Mouse (Mus musculus): ENCODE measurements around the gene Gga3.
"Not testable (repeated sequence)": the region's sequence is repeated elsewhere in the genome, so short reads cannot be mapped to it uniquely, and the experiment has no call there.

Gga3 gene

DNA sequence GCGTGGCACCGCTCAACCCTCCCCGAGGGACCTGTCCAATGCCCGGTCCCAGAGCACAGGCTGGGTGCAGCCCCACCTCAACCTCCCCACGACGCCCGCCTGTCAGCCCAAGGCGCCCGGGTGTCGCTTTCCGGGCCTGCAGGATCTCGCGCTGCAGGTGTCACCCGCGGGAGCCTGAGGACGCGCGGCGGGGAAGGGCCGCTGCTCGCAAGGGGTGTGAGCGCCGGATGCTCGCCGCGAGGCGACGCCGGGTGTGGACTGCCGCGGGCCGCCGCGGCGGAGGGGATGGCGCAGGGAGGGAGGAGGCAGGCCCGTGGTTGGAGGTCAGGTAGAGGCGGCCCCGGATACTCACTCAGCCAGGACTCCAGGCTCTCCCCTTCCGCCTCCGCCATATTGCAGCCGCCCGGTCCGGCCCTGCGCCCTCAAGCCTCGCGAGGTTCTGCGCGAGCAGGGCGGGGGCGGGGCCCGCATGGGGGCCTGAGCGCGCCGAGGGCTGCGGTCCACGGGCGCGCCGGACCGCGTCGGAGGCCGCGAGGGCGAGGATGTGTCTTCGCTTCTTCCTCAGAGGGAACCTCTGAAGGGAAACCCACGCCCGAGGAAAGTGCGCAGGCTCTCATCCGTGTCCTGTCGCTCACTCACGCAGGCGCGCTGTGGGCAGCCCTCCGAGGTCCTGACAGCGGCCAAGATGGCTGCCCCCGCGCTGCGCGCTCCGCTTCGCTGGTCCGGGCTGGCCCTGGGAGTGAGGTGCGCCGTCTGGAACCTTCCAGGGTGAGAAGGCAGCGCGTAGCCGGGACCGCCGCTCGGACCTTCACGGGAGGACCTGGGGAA is at the start of gene Gga3, which contains the start of gene Mrps7:
TSS of gene Gga3 (minus strand) at position 576 of the 828 bp plus-strand sequence.
TSS of gene Mrps7 (plus strand) at position 450 of the 828 bp plus-strand sequence.
- DNase-seq = peak; percentile 92 to 95

DNA sequence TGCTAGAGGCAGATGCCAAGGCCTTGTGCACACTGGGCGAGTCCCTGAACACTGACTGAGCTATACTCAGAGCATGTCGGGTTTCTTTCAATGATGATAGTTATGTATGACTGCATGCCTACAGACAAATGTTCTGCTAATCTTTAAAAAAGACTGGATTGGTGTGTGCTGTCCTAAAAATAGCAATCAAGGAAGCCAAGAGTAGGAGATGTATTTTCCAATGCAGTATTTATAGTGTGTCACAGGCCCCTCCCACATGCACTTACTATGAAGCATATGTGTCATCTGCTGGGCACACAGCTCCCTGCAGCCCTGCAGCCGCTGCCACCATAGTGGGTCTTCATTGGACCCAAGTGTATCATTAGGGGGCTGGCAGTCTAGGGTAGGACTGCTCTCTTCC is 49.3 kb upstream of the Gga3 start:
- no peak for DNase-seq

DNA sequence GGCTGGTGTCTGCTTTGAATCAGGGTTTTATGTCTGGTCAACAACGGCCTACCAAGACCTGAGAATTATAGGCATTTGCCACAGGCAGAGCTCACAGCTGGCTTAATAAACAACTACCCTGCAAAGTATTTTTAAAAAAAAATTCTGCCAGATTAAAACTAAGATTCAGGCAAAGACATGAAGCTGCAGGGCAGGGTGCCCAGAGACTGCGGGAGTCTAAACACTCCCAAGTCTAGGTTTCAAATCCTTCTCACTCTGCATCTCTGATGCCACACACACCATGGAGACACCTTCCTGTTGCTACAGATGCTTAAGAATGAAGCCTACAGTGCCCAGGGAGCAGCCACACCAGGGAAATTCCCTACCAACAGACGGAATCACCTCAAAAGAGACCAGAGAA is 47.8 kb upstream of the Gga3 start:
- DNase-seq = no peak

DNA sequence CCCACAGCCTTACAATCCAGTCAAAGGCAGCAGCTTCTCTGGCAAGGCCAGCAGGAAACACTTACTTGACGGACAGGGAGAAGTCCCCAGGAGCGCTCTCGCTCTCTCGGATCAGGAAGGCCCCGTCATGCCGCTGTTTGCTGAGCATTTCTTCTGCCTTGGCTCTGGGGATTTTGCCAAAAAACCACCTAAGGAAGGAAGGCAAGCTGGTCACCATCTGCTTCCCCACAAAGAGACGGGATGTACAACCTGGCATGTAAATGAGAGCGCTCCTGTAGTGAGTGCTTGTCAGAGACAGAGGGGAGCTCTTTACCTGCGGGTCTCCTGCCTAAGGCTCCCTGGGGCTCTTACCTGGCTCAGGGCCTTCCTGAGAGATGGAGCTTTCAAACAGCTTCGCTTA is 45.9 kb upstream of the Gga3 start:
- peak; percentile 86 to 93 for DNase-seq

DNA sequence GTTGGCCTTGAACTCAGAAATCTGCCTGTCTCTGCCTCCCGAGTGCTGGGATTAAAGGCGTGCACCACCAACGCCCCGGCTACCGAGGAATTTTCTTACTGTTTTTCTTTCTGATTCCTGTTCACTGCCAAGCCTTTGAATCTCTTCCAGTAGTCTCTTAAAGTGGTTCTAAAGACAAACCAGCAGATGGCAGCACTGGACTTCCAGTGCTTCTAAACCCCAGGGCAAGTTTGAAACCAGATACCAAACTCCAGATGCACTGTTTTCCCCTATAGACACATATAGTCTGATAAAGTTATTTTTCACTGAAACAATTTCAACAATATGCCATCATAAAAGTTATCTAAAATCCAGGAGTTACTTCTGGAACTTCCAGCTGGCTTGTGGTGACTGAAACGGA is 43.6 kb upstream of the Gga3 start:
- peak; percentile 79 to 84 for DNase-seq

DNA sequence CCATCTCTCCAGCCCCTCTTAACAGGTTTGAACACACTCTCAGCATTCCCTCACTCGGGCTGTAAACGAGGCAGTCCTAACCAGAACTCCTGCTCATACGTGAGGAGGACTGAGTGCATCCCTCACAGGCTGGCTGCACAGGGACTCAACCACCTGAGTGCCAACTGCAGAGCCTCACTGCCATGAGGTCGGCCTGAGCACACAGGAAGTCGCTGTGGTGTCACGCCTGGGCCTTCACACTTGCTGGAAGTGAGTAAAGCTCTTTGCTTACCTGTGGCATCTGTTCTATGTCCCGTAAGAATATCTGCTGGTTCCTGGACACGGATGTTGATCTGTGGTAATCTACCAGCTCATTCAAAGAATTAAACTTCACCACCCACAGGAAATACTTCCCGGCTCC is 42.6 kb upstream of the Gga3 start:
- DNase-seq = no peak

DNA sequence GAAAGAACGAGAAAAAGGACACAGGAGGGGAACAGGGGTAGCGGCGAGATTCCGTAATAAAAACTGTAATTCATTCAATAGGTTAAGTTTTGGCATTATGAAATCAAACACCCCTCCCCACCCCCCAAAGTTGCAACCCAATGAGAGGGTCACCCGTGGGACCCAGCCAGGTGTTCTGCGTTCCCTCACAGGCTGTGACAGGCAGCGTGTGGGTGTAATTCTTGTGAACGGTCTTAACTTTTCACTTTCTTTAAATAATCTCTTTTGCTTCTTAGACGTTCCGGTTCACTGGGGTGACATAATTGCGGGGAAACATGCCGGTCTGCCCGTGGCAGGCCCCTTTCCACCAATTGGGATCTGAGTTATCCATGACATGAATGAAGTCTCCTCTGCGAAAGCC is 41.6 kb upstream of the Gga3 start:
- DNase-seq = not testable (repeated sequence)

DNA sequence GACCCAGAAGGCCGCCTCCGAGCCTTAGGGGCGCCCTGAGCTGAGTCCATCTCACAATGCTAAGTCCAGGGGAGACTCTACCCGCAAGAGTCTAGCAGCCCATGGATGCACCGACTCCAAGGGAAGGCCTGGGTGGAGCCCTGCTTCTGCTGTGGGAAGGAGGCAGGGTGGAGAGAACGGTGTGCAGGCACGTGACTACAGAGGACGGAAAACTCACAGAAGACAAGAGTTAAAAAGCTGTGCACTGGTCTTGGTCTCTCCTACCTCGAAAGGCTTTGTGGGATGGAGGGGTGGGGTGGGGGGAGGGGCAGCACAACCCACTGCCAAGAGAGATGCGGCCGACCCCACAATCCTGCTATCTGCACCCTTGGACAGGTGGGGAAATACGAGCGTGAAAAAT is 40.5 kb upstream of the Gga3 start:
- DNase-seq = no peak

DNA sequence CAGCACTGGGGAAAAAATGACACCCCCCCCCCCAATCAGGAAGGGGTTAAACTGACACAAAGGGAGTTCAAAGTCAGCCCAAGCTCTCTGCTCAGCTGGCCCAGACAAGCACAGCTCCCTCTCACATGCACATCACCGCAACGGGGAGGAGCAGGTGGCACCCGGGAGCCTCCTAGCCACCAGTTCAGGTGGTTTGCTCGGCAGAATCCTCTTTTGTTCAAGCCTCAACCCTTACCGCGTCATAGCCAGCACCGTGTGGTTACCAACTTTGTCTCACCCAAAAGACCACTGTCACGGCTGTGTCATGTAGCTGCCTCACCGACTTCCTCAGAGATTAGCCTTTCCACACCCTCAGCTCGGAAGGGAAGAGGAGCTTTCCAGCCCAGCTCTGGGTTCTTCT is 39.4 kb upstream of the Gga3 start:
- no peak for DNase-seq

DNA sequence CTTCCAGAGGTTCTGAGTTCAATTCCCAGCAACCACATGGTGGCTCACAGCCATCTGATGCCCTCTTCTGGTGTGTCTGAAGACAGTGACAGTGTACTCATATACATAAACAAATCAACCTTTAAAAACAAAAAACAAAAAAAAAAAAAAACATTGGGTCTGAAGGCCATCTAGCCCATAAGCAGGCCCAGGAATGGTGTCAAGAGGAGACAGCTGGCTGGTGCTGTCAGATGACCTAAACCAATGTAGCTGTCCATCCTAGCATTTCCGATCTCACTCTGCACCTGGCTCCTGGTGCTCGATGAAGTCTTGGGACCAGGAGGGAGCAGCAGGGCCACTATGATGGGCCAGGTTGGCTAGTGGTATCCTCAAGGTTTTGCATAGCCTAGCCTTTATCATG is 38.9 kb upstream of the Gga3 start:
- no peak for DNase-seq

DNA sequence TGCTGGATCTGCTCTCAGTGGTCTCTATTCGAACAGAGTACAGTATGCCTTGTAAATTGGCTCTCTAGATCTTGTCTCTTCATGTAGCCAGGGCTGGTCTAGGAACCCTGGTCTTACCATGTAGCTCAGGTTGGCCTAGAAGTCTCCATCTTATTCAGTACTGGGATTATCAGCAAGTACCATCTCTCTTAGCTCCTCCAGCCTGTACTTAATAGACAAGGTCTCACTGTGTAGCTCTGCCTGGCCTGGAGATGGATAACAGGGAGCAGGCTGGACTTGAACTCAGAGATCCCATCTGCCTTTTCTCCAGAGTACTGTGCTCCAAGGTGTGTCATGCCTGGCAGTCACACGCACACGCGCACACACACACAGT is 37.8 kb upstream of the Gga3 start:
- no peak for DNase-seq

DNA sequence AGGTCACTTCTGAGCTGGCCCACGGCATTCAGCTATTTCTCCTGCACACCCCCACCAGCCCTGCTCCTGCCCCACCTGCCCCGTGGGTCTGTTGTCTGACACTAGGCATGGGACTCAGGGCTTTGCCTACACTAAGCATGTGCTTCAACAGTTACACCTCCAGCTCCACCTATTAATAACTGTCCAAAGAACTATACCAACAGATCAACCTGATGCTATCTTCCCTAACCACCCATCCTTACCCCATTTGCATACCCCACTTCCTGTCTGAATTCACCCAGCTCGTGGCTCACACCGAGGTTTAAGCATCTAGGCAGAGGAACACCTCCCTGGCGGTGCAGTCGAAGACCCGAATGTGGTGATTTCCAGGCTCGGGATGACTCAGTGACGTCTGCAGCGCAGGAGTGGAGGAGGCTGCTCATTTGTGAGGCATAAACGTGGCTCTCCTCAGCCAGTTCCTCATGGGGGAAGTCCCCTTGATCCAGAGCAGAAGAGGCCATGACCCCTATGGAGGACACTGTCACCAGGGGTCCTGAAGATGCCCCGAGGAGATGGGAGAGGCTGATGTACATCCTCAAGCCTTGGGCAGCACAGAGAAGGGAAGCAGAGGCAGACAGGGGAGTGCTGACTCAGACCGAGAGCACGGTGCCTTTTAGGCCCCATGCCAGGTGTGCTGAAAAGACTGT is 37.3 kb upstream of the Gga3 start:
- no peak for DNase-seq

DNA sequence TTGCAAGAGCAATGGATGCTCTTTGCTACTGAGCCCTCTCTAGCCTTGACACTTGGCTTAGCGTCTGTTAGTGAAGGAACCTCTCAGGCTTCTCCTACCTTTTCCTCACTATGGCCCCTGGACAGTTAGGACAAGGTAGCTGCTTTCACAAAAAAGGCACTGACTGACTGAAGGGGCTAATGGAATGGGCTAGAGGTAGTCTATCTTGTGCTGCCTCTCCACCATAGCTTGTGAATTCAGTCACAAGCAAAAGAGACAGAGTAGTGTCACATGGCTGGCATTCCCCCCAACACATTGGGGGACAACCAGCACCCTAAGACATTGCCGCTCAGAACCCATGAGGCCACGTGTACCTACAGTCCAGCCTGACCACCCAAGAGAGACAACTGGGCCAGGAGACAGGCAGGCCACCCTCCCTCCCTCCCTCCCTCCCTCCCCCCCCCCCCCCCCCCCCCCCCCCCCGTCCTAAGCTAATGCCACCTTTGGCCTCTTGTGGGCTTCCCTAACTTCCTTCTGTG is 36.5 kb upstream of the Gga3 start:
- DNase-seq = no peak

DNA sequence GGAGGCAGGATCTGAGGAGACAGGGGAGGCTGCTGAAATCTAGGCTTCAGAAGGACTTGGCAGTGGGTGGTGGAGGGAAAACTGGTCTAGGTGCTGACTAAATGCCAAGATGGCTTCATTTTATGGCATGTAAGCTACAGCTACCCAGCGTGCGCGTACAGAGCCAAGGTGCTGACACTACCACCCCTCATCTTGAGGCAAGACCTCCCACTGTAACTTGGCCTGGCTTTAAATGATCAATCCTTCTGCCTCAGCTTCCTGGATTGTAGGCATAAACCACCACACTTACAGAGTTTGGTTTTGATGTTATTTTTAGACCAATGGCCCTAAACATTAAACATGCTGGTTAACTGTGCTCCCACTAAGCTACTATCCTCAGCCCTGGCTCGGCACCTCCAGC is 35.7 kb upstream of the Gga3 start:
- DNase-seq = no peak

DNA sequence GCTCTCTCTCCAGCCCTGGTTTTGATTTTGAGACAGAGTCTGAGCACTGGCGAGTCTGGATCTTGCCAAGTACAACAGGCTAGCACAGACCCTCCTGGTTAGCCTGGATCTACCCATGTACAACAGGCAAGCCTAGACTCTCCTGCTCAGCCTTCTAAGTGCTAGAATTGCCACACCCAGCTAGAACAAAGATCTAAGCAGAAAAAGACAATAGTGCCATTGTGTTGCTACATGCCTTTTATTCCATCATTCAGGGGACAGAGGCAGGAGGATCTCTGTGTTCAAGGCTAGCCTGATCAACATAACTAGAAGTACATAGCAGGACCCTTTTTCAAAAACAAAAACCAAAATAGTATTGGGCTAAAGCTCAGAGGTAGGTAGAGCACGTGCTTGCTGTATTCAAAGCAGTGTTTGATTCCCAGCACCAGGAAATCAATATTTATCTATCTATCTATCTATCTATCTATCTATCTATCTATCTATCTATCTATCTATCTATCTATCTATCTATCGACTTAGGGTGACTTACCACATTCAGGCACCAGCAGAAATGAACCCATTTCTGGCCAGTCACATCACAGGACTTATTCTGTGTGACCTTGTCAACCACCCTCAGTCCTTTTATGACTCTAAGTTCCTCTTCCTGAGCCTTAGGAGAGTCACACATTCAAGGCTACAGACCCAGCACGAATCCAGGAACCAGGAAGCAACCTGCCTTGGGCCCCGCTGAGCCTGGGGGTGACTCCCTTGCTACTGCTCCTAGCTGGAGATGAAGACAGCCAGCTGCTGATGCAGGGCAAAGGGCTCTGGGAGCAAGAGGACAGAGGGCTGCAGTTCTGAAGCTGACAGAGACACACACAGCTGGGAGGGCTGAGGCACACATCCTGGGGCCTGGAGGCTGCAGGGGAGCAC is 34.9 kb upstream of the Gga3 start:
- no peak for DNase-seq

DNA sequence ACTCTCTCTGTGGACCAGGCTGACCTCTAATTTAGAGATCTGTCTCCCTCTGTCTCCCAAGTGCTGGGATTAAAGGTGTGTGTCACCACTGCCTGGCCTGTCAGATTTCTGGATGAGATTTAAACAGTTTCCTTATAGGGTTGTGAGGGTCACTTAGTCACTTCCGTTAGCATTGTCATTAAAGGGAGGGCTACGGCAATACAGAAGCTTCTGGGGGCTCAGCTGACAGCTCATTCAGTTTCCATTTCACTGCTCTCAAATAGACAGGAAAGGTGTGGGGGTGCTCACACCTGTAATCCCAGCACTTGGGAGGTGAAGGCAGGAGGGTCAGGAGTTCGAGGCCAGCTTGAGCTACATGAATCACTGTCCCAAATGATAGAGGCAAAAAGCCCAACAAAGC is 33.1 kb upstream of the Gga3 start:
- no peak for DNase-seq

DNA sequence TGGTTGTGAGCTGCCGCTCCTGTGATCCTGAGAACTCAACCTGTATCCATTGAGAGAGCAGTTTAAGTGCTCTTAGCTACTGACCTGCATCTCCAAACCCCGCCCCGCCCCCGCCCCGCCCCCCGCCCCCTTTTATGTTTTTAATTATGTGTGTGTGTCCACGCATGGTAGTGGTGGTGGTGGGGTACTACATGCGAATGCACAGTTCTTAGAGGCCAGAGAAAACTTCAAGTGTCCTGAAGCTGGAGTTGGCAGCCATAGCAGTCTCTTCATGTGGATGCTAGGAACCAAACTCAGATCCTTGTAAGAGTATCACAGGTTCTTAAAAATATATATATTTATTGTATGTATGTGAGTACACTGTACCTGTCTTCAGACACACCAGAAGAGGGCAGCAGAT is 31.6 kb upstream of the Gga3 start:
- no peak for DNase-seq

DNA sequence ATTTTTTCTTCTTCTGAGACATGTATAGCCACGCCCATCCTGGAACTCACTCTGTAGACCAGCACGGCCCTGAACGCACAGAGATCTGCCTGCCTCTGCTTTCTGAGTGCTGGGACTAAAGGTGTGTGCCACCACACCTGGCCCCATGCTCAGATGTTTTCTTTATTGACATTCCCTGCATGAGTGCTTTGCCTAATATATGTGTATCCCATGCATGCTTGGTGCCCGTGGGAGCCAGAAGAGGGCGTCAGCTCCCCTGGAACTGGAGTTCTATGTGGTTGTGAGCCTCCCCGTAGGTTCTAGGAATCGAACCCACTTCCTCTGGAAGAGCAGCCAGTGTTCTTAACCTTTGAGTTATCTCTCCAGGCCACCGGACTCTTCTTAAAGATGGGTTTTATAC is 31.2 kb upstream of the Gga3 start:
- no peak for DNase-seq

DNA sequence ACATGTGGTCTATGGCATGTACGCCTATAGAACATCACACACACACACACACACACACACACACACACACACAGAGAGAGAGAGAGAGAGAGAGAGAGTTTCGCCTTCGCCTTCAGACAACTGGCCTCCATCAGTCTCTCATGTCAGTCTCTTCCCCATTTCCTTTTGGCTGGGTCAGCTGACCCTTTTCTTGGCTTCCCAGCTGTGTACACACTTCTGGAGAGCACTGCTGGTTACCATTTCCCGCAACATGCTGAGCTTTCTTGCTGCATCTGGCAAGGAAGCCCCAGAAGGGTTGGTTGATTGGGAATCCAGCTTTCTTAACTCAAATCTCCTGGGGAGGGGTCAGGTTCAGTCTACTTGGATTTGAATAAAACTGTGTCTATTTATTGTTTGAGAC is 30.3 kb upstream of the Gga3 start:
- no peak for DNase-seq

DNA sequence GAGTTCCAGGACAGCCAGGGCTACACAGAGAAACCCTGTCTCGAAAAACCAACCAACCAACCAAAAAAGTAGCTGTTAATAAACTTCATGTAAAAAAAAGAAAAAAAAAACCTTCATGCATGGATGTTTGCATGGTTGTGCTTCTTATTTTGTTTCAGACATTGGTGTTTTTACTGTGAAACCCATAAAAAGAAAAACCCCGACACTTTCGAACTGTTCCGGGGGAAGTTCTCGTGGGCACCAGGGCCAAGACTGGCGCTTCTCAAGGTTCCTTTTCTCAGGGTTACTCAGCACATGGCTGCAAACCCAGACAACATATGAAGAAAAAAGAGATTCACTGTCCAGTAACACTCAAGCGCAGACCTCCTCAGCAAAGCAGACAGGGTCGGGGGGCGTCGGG is 29.0 kb upstream of the Gga3 start:
- no peak for DNase-seq

DNA sequence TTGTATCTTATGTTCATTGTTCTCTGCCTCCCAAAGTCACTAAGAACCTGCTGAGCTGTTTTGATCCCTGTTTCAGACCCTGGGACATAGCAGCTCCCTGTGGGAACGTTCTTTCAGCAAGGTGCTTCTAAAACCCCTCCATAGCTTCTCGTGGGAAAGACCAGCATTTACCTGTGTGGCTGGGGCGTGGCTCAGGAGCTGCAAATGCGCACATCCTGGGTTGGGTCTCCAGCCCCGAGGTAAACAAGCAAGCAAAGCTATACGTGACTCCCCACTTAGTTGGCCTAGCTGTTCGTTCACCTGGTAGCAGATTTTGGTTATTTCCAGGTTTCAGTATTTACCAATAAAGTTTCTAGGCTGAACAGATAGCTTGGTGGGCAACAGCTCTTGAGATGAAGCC is 28.4 kb upstream of the Gga3 start:
- DNase-seq = no peak

DNA sequence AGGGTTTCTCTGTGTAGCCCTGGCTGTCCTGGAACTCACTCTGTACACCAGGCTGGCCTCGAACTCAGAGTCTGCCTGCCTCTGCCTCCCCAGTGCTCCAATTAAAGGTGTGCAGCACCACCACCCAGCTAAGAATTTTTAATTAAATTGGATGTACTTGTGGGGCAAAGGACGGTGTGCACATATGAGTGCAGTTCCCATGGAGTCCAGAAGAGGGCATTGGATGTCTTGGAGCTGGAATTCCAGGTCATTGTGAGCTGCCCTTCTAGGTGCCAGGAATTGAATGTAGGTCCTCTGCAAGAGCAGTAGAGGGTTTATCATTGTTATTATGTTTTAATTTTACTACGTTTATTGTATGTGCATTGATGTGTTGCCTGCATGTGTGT is 27.6 kb upstream of the Gga3 start:
- peak in 1 of 2 experiments; percentile 75 for DNase-seq
